Mouse (Mus musculus): ENCODE measurements around the gene Ift52. TPM values are rescaled to one million over a fixed set of nuclear protein-coding genes. Genes with fewer than 3 reads are reported as not detected.

Gene Ift52
- polyA plus RNA-seq, 1 experiment = 25.4 TPM

GRCm38 (mm10) chr2:163066326-163066725 lies 49.2 kb downstream of the Ift52 start:
- Histone ChIP-seq H3K4me3 (replicated peaks; ENCODE audit: extremely low read depth, low read depth, low read length) (no peak overlapping the region), H3K4me1 (ENCODE audit: control insufficient read depth, insufficient read depth, low read length) (no peaks in the 10 kb centered on the region)
- 94% methylated on average over 6 of the region's 6 CpGs for WGBS
- DNase-seq = no peak
- no peak for TF ChIP-seq POLR2A (IDR thresholded peaks at IDR 0.05; ENCODE audit: borderline replicate concordance, extremely low read depth, low read depth, low read length)
- no peak for TF ChIP-seq CTCF (IDR thresholded peaks at IDR 0.05; ENCODE audit: insufficient read depth, low read length)

DNA sequence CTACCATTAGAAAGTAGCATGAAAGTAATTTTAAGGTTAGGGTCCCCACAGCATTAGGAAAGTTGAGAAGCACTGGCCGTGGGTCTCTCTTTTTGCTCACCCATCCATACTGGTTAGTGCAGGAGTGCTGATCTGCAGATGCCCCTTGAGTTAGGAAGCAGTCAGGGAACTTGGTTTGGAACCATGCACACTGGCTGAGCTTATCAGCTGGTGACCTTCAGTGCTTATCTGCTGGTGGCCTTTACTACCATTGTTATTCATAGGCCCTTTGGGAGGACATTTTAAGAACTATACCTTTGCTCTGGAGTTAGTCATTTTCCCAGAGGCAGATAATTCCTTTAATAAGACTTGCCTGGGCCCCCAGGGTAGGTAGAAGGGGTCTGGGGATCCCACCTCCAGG lies 50.1 kb downstream of the Ift52 start:
- 93% methylated on average over 1 of the region's 1 CpGs for WGBS
- no peak overlapping the region for H3K4me3 ChIP-seq (replicated peaks; ENCODE audit: extremely low read depth, low read depth, low read length)
- H3K4me1 ChIP-seq (ENCODE audit: control insufficient read depth, insufficient read depth, low read length) = no peaks in the 10 kb centered on the region
- no peak for DNase-seq
- TF ChIP-seq POLR2A (IDR thresholded peaks at IDR 0.05; ENCODE audit: borderline replicate concordance, extremely low read depth, low read depth, low read length) (no peak), CTCF (IDR thresholded peaks at IDR 0.05; ENCODE audit: insufficient read depth, low read length) (no peak)

DNA sequence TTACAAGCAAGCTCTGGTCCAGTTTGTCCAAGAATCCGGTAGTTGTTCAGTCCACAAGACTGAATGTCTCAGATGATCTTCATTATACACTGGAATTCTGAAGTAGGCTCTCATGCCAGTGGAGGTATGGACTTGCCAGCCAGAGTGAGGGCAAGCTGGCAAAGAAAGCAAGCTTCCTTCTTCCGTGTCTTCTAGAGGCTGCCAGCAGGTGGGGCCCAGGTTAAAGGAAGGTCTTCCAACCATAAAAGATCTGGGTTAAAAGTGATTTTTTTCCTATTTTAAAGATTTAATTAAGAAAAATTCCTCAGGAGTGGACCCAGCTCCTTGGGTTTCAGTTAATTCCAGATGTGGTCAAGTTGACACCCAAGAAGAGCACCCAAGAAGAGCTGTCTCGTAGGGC lies 53.1 kb downstream of the Ift52 start:
- no peak for DNase-seq
- 68% methylated on average over 3 of the region's 3 CpGs for WGBS
- TF ChIP-seq CTCF (IDR thresholded peaks at IDR 0.05; ENCODE audit: insufficient read depth, low read length) (no peak), POLR2A (IDR thresholded peaks at IDR 0.05; ENCODE audit: borderline replicate concordance, extremely low read depth, low read depth, low read length) (no peak)
- Histone ChIP-seq H3K4me1 (ENCODE audit: control insufficient read depth, insufficient read depth, low read length) (no peaks in the 10 kb centered on the region), H3K4me3 (replicated peaks; ENCODE audit: extremely low read depth, low read depth, low read length) (no peak overlapping the region)

- TF ChIP-seq POLR2A (IDR thresholded peaks at IDR 0.05; ENCODE audit: borderline replicate concordance, extremely low read depth, low read depth, low read length) (no peak), CTCF (IDR thresholded peaks at IDR 0.05; ENCODE audit: insufficient read depth, low read length) (no peak)
- Histone ChIP-seq H3K4me3 (replicated peaks; ENCODE audit: extremely low read depth, low read depth, low read length) (no peak overlapping the region), H3K4me1 (ENCODE audit: control insufficient read depth, insufficient read depth, low read length) (no peaks in the 10 kb centered on the region)
- 76% methylated on average over 3 of the region's 3 CpGs for WGBS
- DNase-seq = no peak
These were observed 54.4 kb downstream of the Ift52 start for GRCm38 (mm10) chr2:163071590-163071989.

- WGBS = 95% methylated on average over 9 of the region's 9 CpGs
- no peak for DNase-seq
- H3K4me3 ChIP-seq (replicated peaks; ENCODE audit: extremely low read depth, low read depth, low read length) = no peak overlapping the region
- TF ChIP-seq CTCF (IDR thresholded peaks at IDR 0.05; ENCODE audit: insufficient read depth, low read length) = no peak
- no peak for TF ChIP-seq POLR2A (IDR thresholded peaks at IDR 0.05; ENCODE audit: borderline replicate concordance, extremely low read depth, low read depth, low read length)
- no peaks in the 10 kb centered on the region for H3K4me1 ChIP-seq (ENCODE audit: control insufficient read depth, insufficient read depth, low read length)
These were observed 56.0 kb downstream of the Ift52 start for GRCm38 (mm10) chr2:163073023-163073757.

DNA sequence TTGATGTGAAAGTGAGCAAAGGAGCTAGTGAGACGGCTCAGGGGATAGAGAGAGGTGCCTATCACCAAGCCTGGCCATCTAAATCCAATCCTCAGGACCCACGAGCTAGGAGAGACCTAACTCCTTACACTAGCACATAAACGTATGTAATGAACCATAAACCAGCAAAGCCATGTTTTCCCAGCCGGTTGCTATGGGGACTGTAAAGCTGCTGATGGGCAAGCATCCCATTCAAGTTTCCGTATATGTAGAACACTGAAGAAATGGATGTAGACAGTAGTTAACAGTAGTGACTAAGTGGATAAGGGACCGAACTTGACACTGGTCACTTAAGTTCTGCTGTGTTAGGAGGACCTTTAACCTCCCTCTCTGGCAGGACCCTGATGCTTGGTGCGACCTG lies 56.9 kb downstream of the Ift52 start:
- 90% methylated on average over 7 of the region's 7 CpGs for WGBS
- DNase-seq = no peak
- Histone ChIP-seq H3K4me3 (replicated peaks; ENCODE audit: extremely low read depth, low read depth, low read length) (no peak overlapping the region), H3K4me1 (ENCODE audit: control insufficient read depth, insufficient read depth, low read length) (no peaks in the 10 kb centered on the region)
- TF ChIP-seq POLR2A (IDR thresholded peaks at IDR 0.05; ENCODE audit: borderline replicate concordance, extremely low read depth, low read depth, low read length) = no peak
- TF ChIP-seq CTCF (IDR thresholded peaks at IDR 0.05; ENCODE audit: insufficient read depth, low read length) = no peak

DNA sequence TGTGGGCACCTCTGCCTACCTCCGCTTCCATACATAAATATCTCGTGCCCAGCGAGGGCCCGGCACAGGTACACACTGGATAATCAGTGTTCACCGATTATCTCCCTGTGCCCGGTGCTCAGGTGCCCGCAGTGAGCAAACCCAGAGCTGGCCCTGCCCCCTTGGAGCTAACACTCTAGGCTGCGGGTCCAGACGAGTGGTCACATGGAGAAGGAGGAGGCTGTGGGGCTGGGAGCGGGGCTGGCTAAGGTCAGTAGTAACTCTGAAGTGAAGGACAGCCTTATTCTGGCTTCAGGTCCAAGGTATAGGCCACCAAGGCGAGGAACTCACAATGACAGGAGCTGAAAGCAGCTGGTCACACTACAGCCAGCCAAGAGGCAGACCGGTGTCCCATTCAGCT lies 57.7 kb downstream of the Ift52 start:
- 90% methylated on average over 12 of the region's 12 CpGs for WGBS
- no peak for TF ChIP-seq POLR2A (IDR thresholded peaks at IDR 0.05; ENCODE audit: borderline replicate concordance, extremely low read depth, low read depth, low read length)
- Histone ChIP-seq H3K4me1 (ENCODE audit: control insufficient read depth, insufficient read depth, low read length) (no peaks in the 10 kb centered on the region), H3K4me3 (replicated peaks; ENCODE audit: extremely low read depth, low read depth, low read length) (no peak overlapping the region)
- no peak for DNase-seq

DNA sequence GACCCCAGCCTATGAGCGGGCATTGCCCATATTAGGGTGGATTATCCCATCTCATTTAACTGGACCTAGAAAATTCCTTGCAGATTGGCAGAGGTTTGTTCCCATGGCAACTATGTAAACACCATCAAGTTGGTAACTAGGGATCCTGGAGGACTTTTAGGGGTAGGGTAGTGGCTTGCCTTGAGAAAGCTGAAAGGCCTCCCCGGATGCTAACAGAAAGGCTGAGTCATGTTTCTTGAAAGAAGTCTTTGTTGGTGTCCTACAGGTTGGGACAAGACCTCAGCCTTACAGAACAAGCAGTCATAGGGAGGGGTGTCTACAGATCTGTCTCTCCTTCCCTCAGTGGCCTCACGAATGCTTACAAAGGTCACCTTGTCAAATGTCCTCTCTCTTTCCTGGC lies 58.1 kb downstream of the Ift52 start:
- Histone ChIP-seq H3K4me1 (ENCODE audit: control insufficient read depth, insufficient read depth, low read length) (no peaks in the 10 kb centered on the region), H3K4me3 (replicated peaks; ENCODE audit: extremely low read depth, low read depth, low read length) (no peak overlapping the region)
- no peak for DNase-seq
- TF ChIP-seq POLR2A (IDR thresholded peaks at IDR 0.05; ENCODE audit: borderline replicate concordance, extremely low read depth, low read depth, low read length) (no peak), CTCF (IDR thresholded peaks at IDR 0.05; ENCODE audit: insufficient read depth, low read length) (no peak)
- WGBS = 77% methylated on average over 3 of the region's 3 CpGs

- 92% methylated on average over 4 of the region's 4 CpGs for WGBS
- Histone ChIP-seq H3K4me3 (replicated peaks; ENCODE audit: extremely low read depth, low read depth, low read length) (no peak overlapping the region), H3K4me1 (ENCODE audit: control insufficient read depth, insufficient read depth, low read length) (no peaks in the 10 kb centered on the region)
- no peak for DNase-seq
- TF ChIP-seq CTCF (IDR thresholded peaks at IDR 0.05; ENCODE audit: insufficient read depth, low read length) = no peak
- no peak for TF ChIP-seq POLR2A (IDR thresholded peaks at IDR 0.05; ENCODE audit: borderline replicate concordance, extremely low read depth, low read depth, low read length)
These were observed 61.9 kb downstream of the Ift52 start for GRCm38 (mm10) chr2:163079041-163079440.

DNA sequence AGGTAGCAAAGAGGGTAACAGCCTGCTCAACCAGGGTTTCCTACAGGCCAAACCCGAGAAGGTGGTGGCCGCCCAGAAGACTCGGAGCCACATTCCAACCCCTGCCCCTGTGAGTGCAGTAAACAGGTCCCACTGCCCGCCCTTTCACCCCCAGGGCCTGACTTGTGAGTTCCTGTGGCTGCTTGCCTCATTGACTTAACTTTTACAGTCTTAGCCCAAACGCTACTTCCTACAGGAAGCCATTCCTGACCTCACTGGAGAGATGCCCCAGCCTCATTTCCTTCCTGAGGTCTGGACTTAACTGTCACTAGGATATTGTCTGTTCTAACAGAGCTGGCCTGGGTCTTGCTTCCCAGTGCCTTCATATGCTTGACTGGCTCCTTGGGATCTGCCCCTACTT lies 65.4 kb downstream of the Ift52 start:
- no peak for DNase-seq
- TF ChIP-seq CTCF (IDR thresholded peaks at IDR 0.05; ENCODE audit: insufficient read depth, low read length) (no peak), POLR2A (IDR thresholded peaks at IDR 0.05; ENCODE audit: borderline replicate concordance, extremely low read depth, low read depth, low read length) (no peak)
- 52% methylated on average over 5 of the region's 5 CpGs for WGBS
- Histone ChIP-seq H3K4me3 (replicated peaks; ENCODE audit: extremely low read depth, low read depth, low read length) (no peak overlapping the region), H3K4me1 (ENCODE audit: control insufficient read depth, insufficient read depth, low read length) (no peaks in the 10 kb centered on the region)
